Mouse (Mus musculus) testis, adult 2 months (tissue): Measurements from ENCODE around the gene Renbp. TPM values are rescaled to one million over a fixed set of nuclear protein-coding genes. Genes with fewer than 3 reads are reported as not detected.
A peak's percentile ranks its signal among the peaks of the same experiment; 100 is the strongest.

Experiments
- H3K27ac ChIP-seq: fragments of 200-500 bp; 2 replicates; pipeline ENCODE4 v1.5.1; 2012; ENCODE audit warnings: low read depth, low read length; ENCODE audit not compliant: control insufficient read depth, insufficient read depth
- H3K27me3 ChIP-seq: fragments of 200-500 bp; 2 replicates; pipeline ENCODE4 v1.6.1; 2012; ENCODE audit warnings: mild to moderate bottlenecking, low read length, moderate library complexity; ENCODE audit not compliant: control insufficient read depth, insufficient read depth
- H3K36me3 ChIP-seq: fragments of 200-500 bp; 2 replicates; pipeline ENCODE4 v1.6.1; 2012; ENCODE audit warnings: mild to moderate bottlenecking, low read length; ENCODE audit not compliant: control insufficient read depth, insufficient read depth
- H3K4me1 ChIP-seq: fragments of 200-500 bp; 2 replicates; pipeline ENCODE4 v1.6.1; 2012; ENCODE audit warnings: low read length; ENCODE audit not compliant: control insufficient read depth, insufficient read depth
- H3K4me3 ChIP-seq: fragments of 200-500 bp; 2 replicates; pipeline ENCODE4 v1.5.1; 2012; ENCODE audit warnings: low read depth, mild to moderate bottlenecking, low read length, moderate library complexity, mixed read lengths; ENCODE audit not compliant: control insufficient read depth
- CTCF ChIP-seq: fragments of 200-500 bp; IDR thresholded peaks from 2 replicates; pipeline ENCODE4 v1.5.1; 2012; ENCODE audit warnings: low read depth, mild to moderate bottlenecking, inconsistent platforms, low read length, moderate library complexity; ENCODE audit not compliant: control insufficient read depth, insufficient read depth, insufficient replicate concordance
- POLR2A ChIP-seq: fragments of 200-500 bp; IDR thresholded peaks from 2 replicates; pipeline ENCODE4 v1.6.1; 2012; ENCODE audit warnings: low read depth, mild to moderate bottlenecking, inconsistent platforms, low read length, moderate library complexity; ENCODE audit not compliant: control insufficient read depth
- polyA plus RNA-seq: library from polyadenylated mRNA; depleted of rRNA; stranded (reverse); fragments of >200 nt; gene quantifications from 2 replicates; pipeline ENCODE4 v1.2.3, GENCODE M21; 2012

Renbp gene
- polyA plus RNA-seq, 1 experiment, result 2.1 TPM

GRCm38 (mm10) chrX:73967177-73968075, 36.8 kb upstream of the Renbp start:
- Histone ChIP-seq H3K27ac (peak overlapping the region; percentile 99), H3K36me3 (no peaks in the 10 kb centered on the region), H3K4me1 (peaks cover 12% of the 10 kb centered on the region), H3K4me3 (peak overlapping the region; percentile 97), H3K27me3 (no peaks in the 10 kb centered on the region)
- TF ChIP-seq CTCF (no peak), POLR2A (peak; percentile 28; the same call in 1 of the 2 replicates)

GRCm38 (mm10) chrX:73966248-73967176, 35.9 kb upstream of the Renbp start, which contains the start of gene Hcfc1:
Gene Hcfc1, minus strand, starts transcription at chrX:73966357.
- H3K27me3 ChIP-seq, result no peaks in the 10 kb centered on the region
- peak within 1 kb of the TSS; percentile 97 for H3K4me3 ChIP-seq
- TF ChIP-seq CTCF (no peak), POLR2A (peak; percentile 80; the same call in 1 of the 2 replicates)

GRCm38 (mm10) chrX:73965307-73965706, 34.7 kb upstream of the Renbp start:
- no peak for TF ChIP-seq CTCF
- no peak for TF ChIP-seq POLR2A
- no peaks in the 10 kb centered on the region for H3K27me3 ChIP-seq
- H3K4me1 ChIP-seq, result peaks cover 12% of the 10 kb centered on the region
- peak overlapping the region; percentile 99 for H3K27ac ChIP-seq
- H3K4me3 ChIP-seq, result peak overlapping the region; percentile 97
- H3K36me3 ChIP-seq, result no peaks in the 10 kb centered on the region

More at GRCm38 (mm10) chrX:73966248-73967176, 35.9 kb upstream of the Renbp start, which contains the start of gene Hcfc1:
- Histone ChIP-seq H3K36me3 (no peaks in the 10 kb centered on the region), H3K27ac (peak within 1 kb of the TSS; percentile 99), H3K4me1 (peaks cover 12% of the 10 kb centered on the region)

- peak overlapping the region; percentile 65 for H3K4me3 ChIP-seq
- H3K36me3 ChIP-seq, result no peaks in the 10 kb centered on the region
Measured at GRCm38 (mm10) chrX:73964363-73964762, 33.7 kb upstream of the Renbp start.

GRCm38 (mm10) chrX:73954988-73955387, 24.3 kb upstream of the Renbp start:
- Histone ChIP-seq H3K36me3 (no peaks in the 10 kb centered on the region), H3K4me3 (no peak overlapping the region), H3K27me3 (no peaks in the 10 kb centered on the region), H3K27ac (no peak overlapping the region), H3K4me1 (no peaks in the 10 kb centered on the region)
- TF ChIP-seq POLR2A (no peak), CTCF (no peak)

More at GRCm38 (mm10) chrX:73964363-73964762, 33.7 kb upstream of the Renbp start:
- Histone ChIP-seq H3K27ac (peak overlapping the region; percentile 12; the same call in 1 of the 2 replicates), H3K4me1 (peaks cover 12% of the 10 kb centered on the region), H3K27me3 (no peaks in the 10 kb centered on the region)
- TF ChIP-seq CTCF (no peak), POLR2A (no peak)

GRCm38 (mm10) chrX:73952603-73953002, 22.0 kb upstream of the Renbp start:
- no peaks in the 10 kb centered on the region for H3K36me3 ChIP-seq
- TF ChIP-seq POLR2A (no peak), CTCF (no peak)

More at GRCm38 (mm10) chrX:73952603-73953002, 22.0 kb upstream of the Renbp start:
- no peak overlapping the region for H3K27ac ChIP-seq
- H3K4me3 ChIP-seq, result no peak overlapping the region
- H3K4me1 ChIP-seq, result peaks cover 4% of the 10 kb centered on the region; the same call in 1 of the 2 replicates
- H3K27me3 ChIP-seq, result no peaks in the 10 kb centered on the region
